Mouse (Mus musculus) olfactory bulb, adult 2 months (tissue): ENCODE results near the gene Esrp2. TPM values are rescaled to one million over a fixed set of nuclear protein-coding genes. Genes with fewer than 3 reads are reported as not detected.

ENCODE experiments used
- H3K27ac ChIP-seq: fragments of 200-500 bp; 2 replicates; pipeline ENCODE4 v1.5.1; 2012; ENCODE audit warnings: low read depth, low read length; ENCODE audit not compliant: insufficient read depth
- H3K4me1 ChIP-seq: fragments of 200-500 bp; 2 replicates; pipeline ENCODE4 v1.6.1; 2012; ENCODE audit warnings: low read length; ENCODE audit not compliant: control insufficient read depth, insufficient read depth
- H3K4me3 ChIP-seq: fragments of 200-500 bp; 2 replicates; pipeline ENCODE4 v1.5.1; 2012; ENCODE audit warnings: mild to moderate bottlenecking, low read depth, low read length, moderate library complexity; ENCODE audit not compliant: insufficient read depth
- CTCF ChIP-seq: fragments of 200-500 bp; IDR thresholded peaks from 2 replicates; pipeline ENCODE4 v1.5.1; 2012; ENCODE audit warnings: low read depth, mild to moderate bottlenecking, low read length, moderate library complexity; ENCODE audit not compliant: insufficient read depth
- POLR2A ChIP-seq: fragments of 200-500 bp; IDR thresholded peaks from 2 replicates; pipeline ENCODE4 v1.6.1; 2012; ENCODE audit warnings: mild to moderate bottlenecking, low read depth, low read length, moderate library complexity; ENCODE audit not compliant: insufficient read depth
- WGBS: fragments of 180-500 bp; shearing (Covaris S2); methylation state at CpG from one replicate; pipeline ENCODE4 v1.1.7; 2018; 5-methylcytosine and 5-hydroxymethylcytosine counted together
- polyA plus RNA-seq: library from polyadenylated mRNA; stranded (reverse); fragments of >200 nt; gene quantifications from 2 replicates; pipeline ENCODE4 v1.2.4, GENCODE M21; 2012; ENCODE audit warnings: low replicate concordance; ENCODE audit not compliant: missing spikeins, insufficient read depth, insufficient read length

Esrp2 gene
- polyA plus RNA-seq, 1 experiment, result not detected

DNA sequence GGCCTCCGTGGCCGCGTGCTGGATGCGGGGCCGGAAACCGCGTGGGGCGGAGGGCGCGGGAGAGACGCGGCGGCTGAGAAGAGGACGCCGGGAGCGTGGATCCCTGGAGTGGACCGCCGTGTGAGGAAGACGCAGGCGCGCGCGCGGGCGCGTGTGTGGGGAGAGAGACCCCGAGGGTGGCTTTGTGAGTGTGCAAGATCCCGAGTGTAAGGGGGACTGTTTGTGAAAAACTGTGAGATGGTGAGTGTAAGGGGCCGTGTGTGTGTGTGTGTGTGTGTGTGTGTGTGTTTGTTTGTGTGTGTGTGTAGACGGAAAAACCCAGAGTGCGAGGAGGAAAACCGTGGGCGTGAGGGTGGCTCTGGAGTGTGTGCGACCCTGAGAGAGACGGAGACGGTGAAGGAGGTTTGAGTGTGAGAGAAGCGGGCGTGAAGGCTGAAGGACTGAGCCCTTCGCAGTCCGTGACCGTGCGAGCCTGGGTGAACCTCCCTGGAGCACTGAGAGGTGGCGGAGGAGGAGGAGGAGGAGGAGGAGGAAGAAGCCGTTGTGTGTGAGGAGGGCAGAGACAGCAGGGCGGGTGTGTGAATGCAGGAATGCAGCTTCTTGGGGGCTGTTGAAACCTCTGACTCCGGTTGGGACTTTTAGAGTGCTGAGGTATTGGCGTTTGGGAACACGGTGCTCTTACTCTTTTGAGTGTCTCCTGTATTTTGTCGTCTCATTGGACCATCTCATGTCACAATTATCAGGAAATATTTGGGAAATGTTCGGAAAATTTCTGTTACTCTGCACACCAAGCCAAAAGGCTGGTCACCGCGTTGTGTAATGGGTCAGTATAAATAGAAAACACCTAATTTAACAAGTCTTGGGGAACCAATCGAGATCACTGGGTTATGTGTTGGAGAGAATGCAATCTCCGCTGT is 32.5 kb upstream of the Esrp2 start:
- peaks cover 4% of the 10 kb centered on the region; the same call in 1 of the 2 replicates for H3K4me1 ChIP-seq
- under 1% methylated on average over 53 of the region's 54 CpGs for WGBS
- peak overlapping the region; percentile 88 for H3K4me3 ChIP-seq
- TF ChIP-seq CTCF (no peak), POLR2A (no peak; the same call in 1 of the 2 replicates)
- H3K27ac ChIP-seq, result peak overlapping the region; percentile 76

- WGBS, result under 1% methylated on average over 59 of the region's 59 CpGs
- Histone ChIP-seq H3K27ac (peak within 1 kb of the TSS; percentile 76), H3K4me1 (peaks cover 4% of the 10 kb centered on the region; the same call in 1 of the 2 replicates), H3K4me3 (peak within 1 kb of the TSS; percentile 88)
- TF ChIP-seq POLR2A (peak; percentile 89), CTCF (no peak)
Measured at GRCm38 (mm10) chr8:106168356-106169016, 31.7 kb upstream of the Esrp2 start, which contains the start of gene Slc7a6. TSS of gene Slc7a6 (plus strand) at chr8:106168857.

GRCm38 (mm10) chr8:106165460-106165859 is 28.7 kb upstream of the Esrp2 start:
- no peak for TF ChIP-seq POLR2A
- TF ChIP-seq CTCF, result peak; percentile 66
- H3K4me1 ChIP-seq, result 0 out of 2 replicates have a peak, but pooled peaks cover 2% of the 10 kb centered on the region
- no peak overlapping the region for H3K27ac ChIP-seq
- 43% methylated on average over 4 of the region's 4 CpGs for WGBS
- no peak overlapping the region for H3K4me3 ChIP-seq

DNA sequence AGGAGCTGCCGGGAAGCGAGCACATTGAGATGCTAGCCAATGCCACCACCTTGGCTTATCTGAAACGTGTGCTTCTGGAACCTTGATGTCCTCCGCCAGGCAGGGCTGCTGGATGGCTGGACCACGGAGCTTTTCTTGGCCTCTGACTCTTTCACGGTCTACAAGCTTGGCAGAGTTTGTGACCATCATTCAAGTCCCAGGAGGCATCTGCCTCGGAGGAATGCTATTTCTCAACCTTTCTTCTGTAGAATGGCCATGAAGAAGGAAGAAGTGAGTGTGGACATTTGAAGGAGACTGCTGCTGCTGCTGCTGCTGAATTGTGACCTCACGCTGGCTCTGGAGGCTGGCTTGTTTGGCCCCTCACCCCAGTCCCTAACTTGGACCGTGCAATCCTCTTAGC is 26.5 kb upstream of the Esrp2 start:
- no peak overlapping the region for H3K4me3 ChIP-seq
- WGBS, result 91% methylated on average over 9 of the region's 9 CpGs
- no peaks in the 10 kb centered on the region for H3K4me1 ChIP-seq
- TF ChIP-seq CTCF (no peak), POLR2A (no peak)
- H3K27ac ChIP-seq, result no peak overlapping the region

GRCm38 (mm10) chr8:106159876-106160275 is 23.1 kb upstream of the Esrp2 start:
- H3K27ac ChIP-seq, result no peak overlapping the region
- H3K4me1 ChIP-seq, result no peaks in the 10 kb centered on the region
- H3K4me3 ChIP-seq, result no peak overlapping the region
- WGBS, result 90% methylated on average over 6 of the region's 6 CpGs
- TF ChIP-seq POLR2A, result no peak
- no peak for TF ChIP-seq CTCF

GRCm38 (mm10) chr8:106158381-106158780 is 21.6 kb upstream of the Esrp2 start:
- no peak overlapping the region for H3K27ac ChIP-seq
- H3K4me3 ChIP-seq, result no peak overlapping the region
- no peak for TF ChIP-seq POLR2A
- TF ChIP-seq CTCF, result no peak
- H3K4me1 ChIP-seq, result no peaks in the 10 kb centered on the region
- WGBS, result 85% methylated on average over 10 of the region's 10 CpGs

- H3K4me1 ChIP-seq, result no peaks in the 10 kb centered on the region
- H3K4me3 ChIP-seq, result no peak overlapping the region
- 98% methylated on average over 1 of the region's 1 CpGs for WGBS
- no peak overlapping the region for H3K27ac ChIP-seq
- TF ChIP-seq CTCF (no peak), POLR2A (no peak)
Measured at GRCm38 (mm10) chr8:106157419-106157818, 20.6 kb upstream of the Esrp2 start.

GRCm38 (mm10) chr8:106152876-106153275 is 16.1 kb upstream of the Esrp2 start:
- TF ChIP-seq CTCF (no peak), POLR2A (no peak)
- Histone ChIP-seq H3K4me3 (no peak overlapping the region), H3K27ac (no peak overlapping the region), H3K4me1 (peaks cover 3% of the 10 kb centered on the region)
- WGBS, result 89% methylated on average over 4 of the region's 4 CpGs

GRCm38 (mm10) chr8:106151041-106151440 is 14.3 kb upstream of the Esrp2 start:
- TF ChIP-seq CTCF (no peak), POLR2A (no peak)
- WGBS, result 60% methylated on average over 9 of the region's 9 CpGs
- Histone ChIP-seq H3K27ac (no peak overlapping the region), H3K4me3 (peak overlapping the region; percentile 89), H3K4me1 (peaks cover 3% of the 10 kb centered on the region)
